Mouse (Mus musculus) G1E (cell line): Measurements from ENCODE around the gene Lbr.

Experiments used
- CTCF ChIP-seq: IDR thresholded peaks from 2 replicates; pipeline ENCODE4 v1.5.1; 2012; ENCODE audit warnings: low read depth, low read length, inconsistent platforms, mixed read lengths
- TAL1 ChIP-seq: conservative IDR thresholded peaks from 2 replicates; pipeline ENCODE4 v1.6.1; 2012; ENCODE audit warnings: low read depth, low read length, inconsistent platforms, mixed read lengths

GRCm38 (mm10) chr1:181864971-181865862 is 22.4 kb upstream of the Lbr start:
- TF ChIP-seq TAL1 = no peak
- TF ChIP-seq CTCF = no peak
